Mouse (Mus musculus) gastrocnemius, postnatal 10 days (tissue): Measurements from ENCODE around the gene Nfib. TPM values are rescaled to one million over a fixed set of nuclear protein-coding genes. Genes with fewer than 3 reads are reported as not detected.

Source experiments
- DNase-seq: peaks from one replicate; pipeline ENCODE4 v3.0.0; 2021; ENCODE audit warnings: mixed read lengths
- total RNA-seq, 2 experiments: library from RNA; stranded (reverse); gene quantifications; 2 replicates each; pipeline ENCODE4 v1.2.3; 2021

Gene Nfib
- total RNA-seq, 2 experiments from 2014 or later = 145 to 150 TPM

- no peak for DNase-seq
Measured at GRCm38 (mm10) chr4:82540466-82540990, 165.0 kb downstream of the Nfib start.

GRCm38 (mm10) chr4:82540048-82540410 lies 165.5 kb downstream of the Nfib start:
- DNase-seq = no peak

- no peak for DNase-seq
Measured at GRCm38 (mm10) chr4:82539406-82540047, 166.0 kb downstream of the Nfib start.

GRCm38 (mm10) chr4:82538815-82539214 lies 166.7 kb downstream of the Nfib start:
- DNase-seq = no peak

GRCm38 (mm10) chr4:82538069-82538811 lies 167.3 kb downstream of the Nfib start:
- DNase-seq = no peak

- DNase-seq = peak; percentile 48
Measured at GRCm38 (mm10) chr4:82537279-82537967, 168.1 kb downstream of the Nfib start.

- DNase-seq = peak; percentile 38
Measured at GRCm38 (mm10) chr4:82536435-82537278, 168.9 kb downstream of the Nfib start.

GRCm38 (mm10) chr4:82535606-82536434 lies 169.7 kb downstream of the Nfib start:
- DNase-seq = no peak

GRCm38 (mm10) chr4:82533231-82533630 lies 172.3 kb downstream of the Nfib start:
- DNase-seq = no peak

GRCm38 (mm10) chr4:82532443-82533191 lies 172.9 kb downstream of the Nfib start:
- DNase-seq = no peak

GRCm38 (mm10) chr4:82531977-82532376 lies 173.6 kb downstream of the Nfib start:
- no peak for DNase-seq

GRCm38 (mm10) chr4:82530875-82531353 lies 174.6 kb downstream of the Nfib start:
- peak; percentile 37 for DNase-seq

GRCm38 (mm10) chr4:82528978-82529377 lies 176.6 kb downstream of the Nfib start:
- DNase-seq = no peak

- DNase-seq = no peak
Measured at GRCm38 (mm10) chr4:82519935-82520334, 185.6 kb downstream of the Nfib start.

- DNase-seq = no peak
Measured at GRCm38 (mm10) chr4:82518132-82518531, 187.4 kb downstream of the Nfib start.

- DNase-seq = no peak
Measured at GRCm38 (mm10) chr4:82517311-82517710, 188.2 kb downstream of the Nfib start.

- DNase-seq = no peak
Measured at GRCm38 (mm10) chr4:82516211-82516795, 189.2 kb downstream of the Nfib start.

GRCm38 (mm10) chr4:82514921-82515320 lies 190.6 kb downstream of the Nfib start:
- no peak for DNase-seq

- DNase-seq = no peak
Measured at GRCm38 (mm10) chr4:82514373-82514772, 191.2 kb downstream of the Nfib start.

GRCm38 (mm10) chr4:82513426-82513750 lies 192.2 kb downstream of the Nfib start:
- DNase-seq = no peak
